Mouse (Mus musculus): ENCODE measurements around the gene Pde1c.

DNA sequence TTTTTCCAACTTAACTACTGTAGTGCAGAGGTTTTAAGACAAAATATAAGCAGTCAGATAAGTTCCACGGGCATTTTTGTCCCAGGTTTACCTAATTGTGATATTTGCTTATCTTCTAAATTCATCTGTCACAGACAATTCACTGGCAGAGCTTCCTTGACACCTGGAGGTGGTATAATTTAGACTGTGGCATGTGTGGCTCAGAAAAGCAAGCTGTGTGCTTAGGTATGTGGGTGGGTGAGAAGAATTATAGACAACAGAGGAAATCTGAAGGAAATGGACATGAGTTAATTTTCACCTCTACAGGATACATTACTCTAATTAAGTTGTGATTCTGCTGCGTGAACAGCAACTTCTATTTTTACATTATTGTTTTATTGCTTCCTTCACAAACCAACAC lies 400.2 kb downstream of the Pde1c start:
- TF ChIP-seq ZC3H11A (IDR thresholded peaks at IDR 0.05; ENCODE audit: borderline replicate concordance, low read depth, low read length) = no peak
- no peak for TF ChIP-seq ZNF384 (IDR thresholded peaks at IDR 0.05; ENCODE audit: low read depth, low read length)
- no peak for TF ChIP-seq MAFK (IDR thresholded peaks at IDR 0.05; ENCODE audit: insufficient read depth, low read depth, low read length)
- no peak for TF ChIP-seq HCFC1 (IDR thresholded peaks at IDR 0.05; ENCODE audit: borderline replicate concordance, insufficient read depth, low read length)

All from ES-E14 (cell line).